Mouse (Mus musculus) urinary bladder, postnatal 36 days (tissue): Measurements from ENCODE around the gene Nfatc2.

Experiments used
- DNase-seq, 2 experiments: peaks; one replicate each; pipeline ENCODE4 v3.0.0; 2022; ENCODE audit warnings: low spot score in 2 of 2, mixed read lengths in 1 of 2

Nfatc2 gene

DNA sequence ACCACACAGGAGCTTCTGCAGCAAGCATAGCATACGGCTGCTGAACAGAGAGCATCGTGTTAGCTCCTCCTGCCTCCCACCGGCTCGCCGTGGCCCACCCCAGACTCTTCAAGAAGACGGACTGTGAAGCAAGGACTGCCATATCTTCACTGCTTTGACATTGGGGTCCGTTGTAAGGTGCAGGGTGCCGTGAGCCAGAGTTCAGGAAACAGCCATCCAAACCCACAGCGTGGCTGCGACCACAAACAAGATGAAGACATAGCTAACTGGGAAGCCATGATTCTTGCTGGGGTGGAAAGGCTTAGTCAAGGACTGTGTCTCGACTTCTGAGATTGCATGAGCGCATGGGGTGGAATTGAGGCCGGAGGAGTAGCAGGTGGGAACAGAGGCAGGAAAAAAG lies 111.5 kb downstream of the Nfatc2 start:
- no peak for DNase-seq

DNA sequence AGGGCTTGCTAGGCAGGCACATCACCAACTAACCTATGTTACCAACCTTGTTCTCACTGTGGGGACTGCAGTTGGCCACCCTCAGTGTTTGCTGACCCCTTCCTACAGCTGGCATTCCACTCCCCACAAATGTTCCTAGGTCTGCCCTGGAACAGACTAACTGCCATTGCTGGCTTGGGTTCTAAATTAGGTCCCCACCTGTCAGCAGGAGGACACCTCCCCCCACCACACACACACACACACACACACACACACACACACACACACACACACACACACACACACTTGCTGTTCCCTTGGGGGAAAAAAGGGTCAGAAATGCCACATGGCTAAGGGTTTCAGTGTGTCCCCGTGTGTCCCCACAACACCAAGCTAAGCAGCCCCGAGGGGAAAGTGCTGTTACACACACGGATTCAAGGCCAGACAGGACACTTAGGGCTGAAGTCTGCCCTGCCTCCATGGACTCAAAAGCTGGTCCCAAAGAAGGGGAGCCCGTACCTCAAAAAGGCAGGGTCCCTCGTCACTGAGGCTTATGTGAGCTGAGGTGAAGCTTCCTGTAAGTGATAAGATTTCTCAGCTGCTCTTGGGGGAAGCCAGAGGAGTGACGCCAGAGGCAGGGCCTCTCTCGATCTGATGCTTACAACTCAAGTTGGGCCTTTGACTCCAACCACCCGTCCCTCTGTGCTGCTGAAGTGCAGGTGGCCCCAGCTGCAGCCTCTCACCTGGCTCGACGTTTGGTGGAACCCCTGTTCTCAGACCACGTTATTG lies 113.1 kb downstream of the Nfatc2 start:
- no peak for DNase-seq

DNA sequence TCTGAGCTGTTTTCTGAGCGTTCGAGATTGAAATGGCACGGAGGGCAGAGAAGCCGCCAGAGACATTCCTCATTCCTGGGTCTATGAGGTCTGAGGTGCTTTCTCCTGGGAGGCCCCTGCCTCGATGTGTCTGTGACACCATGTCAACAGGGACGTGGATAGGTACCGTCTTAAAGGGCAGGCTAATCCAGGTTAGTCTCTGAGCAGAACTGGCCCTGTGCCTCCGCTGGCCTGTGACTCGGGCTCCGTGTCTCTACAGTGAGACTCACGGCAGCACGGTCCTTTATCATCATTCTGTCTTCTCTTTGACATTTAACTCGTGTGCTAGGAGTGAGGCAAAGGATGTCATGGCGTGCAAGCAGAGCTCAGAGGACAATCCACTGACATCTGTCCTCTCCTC lies 120.3 kb downstream of the Nfatc2 start:
- DNase-seq = no peak

DNA sequence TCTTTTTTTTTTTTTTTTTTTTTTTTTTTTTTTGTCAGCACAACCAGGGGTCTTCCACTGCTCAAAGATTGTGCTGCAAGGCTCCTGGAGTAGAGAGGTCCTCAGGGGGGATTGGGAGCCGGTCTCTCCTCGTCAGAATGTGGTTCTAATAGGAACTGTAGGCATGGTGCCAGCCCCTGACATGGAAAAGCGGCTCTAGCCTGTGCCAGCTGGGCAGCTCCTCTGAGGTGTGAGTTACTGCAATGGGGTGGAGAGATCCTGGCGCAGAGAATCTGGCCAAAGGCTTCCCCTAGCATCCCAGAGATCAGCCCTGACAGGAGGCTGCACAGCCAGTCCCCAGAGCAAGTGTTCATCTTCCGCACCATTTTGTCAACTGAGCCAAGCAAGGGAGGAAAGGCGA lies 120.8 kb downstream of the Nfatc2 start:
- no peak for DNase-seq

DNA sequence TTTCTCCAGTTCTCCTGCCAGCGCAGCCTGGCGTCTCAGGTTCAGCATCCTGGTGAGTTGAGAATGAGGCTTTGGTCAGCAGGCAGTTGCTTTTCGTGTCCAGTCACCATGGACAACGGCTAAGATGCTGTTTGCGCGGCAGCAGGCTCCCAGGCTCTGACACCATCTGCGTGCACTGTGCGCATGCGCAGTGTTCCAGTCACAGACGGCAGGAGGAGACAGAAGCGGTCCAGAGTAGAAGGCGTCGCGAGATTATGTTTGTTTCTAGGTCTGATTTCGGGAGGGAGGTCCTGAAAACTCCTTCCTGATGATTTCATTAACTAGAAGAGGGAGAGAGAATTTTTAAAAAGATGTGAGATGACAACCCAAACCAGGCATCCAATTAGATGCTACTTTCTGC lies 121.5 kb downstream of the Nfatc2 start:
- DNase-seq = no peak

DNA sequence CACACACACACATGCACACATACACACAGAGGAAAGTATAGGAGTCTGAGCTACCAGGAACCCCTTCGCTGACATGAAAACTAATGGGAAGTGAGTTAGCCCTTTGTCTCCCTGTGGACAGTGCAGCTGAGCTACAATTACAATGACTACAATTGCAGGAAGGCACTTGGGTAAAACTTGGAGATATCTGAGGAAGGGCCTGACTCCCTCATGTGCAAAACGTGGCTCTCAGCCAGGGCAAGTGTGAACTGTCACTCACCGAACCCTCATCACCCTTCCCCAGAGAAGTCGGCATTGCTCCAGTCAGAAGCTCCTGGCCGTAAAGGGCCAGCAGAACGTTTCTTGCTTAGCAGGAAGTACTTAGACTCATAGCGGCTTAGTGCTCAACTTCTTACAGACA lies 123.0 kb downstream of the Nfatc2 start:
- DNase-seq = no peak

DNA sequence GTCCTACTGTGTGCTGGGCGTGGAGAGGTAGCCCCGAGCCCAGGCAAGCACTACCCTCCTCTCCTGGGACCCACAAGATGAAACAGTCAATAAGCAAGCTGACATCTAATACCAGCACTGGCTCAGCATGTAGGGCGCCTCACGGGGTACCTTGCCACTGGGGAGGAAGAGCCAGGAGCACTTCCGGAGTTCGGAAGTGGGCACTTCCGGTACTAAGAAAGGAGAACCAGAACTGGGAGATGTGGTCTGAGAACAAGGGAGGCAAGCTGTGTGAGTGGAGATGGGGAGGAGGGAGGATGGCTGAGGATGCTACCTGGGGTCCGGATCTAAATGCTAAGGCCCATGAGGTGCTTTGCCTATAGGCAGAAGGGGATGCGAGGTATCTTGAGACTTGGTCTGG lies 128.0 kb downstream of the Nfatc2 start:
- no peak for DNase-seq

DNA sequence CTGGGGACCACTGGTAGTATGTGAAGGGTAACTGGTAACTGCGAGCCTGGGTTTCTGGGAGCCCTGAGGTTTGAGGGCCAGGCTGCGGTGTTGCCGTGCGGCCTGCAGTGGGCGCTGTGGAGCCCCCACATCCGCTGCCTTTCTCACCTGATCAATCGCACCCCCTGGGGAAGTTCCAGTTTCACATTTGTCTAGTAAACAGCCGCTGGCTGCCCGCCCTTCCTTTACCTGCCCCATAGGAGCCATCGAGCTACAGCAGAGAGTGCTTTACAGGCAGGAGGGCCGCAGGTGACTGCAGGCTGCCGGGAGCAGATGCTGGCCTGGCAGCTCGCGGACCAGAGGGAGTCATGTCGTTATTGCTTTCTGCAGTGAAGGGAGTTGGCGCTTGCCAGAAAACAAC lies 128.6 kb downstream of the Nfatc2 start:
- peak; percentile 59 to 66 for DNase-seq

DNA sequence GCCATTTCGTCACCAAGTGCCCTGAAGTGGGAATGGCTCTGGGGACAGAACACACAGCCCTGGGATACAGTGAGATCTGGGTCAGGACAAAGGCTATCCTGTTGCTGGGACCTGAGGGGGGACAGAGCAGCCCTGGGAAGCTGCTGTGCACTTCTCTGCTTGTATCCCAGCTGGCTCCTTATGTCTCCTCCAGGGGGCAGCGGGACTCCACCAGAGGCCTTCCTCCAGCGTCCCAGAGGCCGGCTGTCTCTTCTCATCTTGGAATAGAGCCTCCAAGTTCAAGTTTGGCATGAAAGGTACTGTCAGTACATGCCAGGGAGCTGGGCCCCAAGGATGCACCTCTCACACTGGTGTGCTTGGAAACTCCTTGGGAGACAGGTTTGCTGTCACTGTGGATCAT lies 132.4 kb downstream of the Nfatc2 start:
- DNase-seq = peak; percentile 66 to 77

DNA sequence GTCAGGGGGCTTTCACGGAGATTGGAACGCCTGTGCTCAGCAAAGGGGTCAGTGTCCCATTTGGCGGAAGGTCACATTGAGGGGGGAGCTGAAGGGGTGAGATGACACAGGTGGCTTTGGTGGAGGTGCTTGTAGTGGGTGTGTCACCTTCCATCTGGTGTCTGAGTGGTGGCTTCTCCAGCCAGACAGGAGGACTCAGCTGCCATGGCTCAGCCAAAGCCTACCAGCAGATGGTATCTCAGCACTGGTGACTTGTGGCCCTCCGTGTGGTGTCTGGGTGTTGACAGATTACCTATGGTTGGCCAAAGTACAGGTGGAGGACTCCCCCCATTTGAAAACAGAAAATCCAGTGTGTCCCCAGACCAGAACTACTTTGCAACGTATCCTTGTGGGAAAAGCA lies 134.3 kb downstream of the Nfatc2 start:
- DNase-seq = no peak

DNA sequence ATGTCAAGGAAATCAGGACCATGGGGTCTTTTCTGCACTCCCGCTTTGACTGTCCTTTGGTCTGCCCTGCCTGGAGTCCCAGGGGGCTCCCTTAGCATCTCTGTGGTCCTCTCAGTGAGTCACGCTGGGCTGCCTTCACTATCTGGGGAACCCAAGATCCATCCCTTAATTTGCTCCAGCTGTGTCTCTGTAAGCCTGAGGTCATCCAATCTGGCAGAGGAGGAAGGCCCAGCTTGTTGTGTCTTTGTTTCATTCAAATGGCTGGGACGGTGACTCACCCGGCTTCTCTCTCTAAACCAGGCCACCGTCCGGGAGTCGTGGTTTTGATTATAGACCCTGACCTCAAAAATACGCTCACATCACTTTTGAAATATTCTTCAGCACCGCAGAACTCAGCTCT lies 135.4 kb downstream of the Nfatc2 start:
- peak in 1 of 2 experiments; percentile 35 for DNase-seq

DNA sequence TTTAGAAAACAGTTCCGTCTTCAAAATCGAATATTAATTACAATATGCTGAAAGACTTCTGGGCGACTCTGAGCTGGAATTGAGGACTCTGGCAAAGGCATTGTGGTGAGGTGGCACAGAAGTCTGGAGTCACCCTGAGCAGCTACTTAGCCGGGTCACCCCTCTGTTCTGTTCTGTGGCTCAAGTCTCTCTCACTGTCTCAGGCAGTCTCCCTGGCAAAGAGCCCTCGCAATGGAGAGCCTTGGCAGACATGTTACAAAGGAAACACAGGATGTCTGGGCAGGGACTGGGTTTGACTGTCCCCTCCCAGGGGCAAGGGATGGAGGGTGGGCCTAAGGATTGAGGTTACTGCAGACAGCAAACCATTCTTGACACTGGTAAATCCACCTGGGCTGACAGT lies 135.8 kb downstream of the Nfatc2 start:
- no peak for DNase-seq

DNA sequence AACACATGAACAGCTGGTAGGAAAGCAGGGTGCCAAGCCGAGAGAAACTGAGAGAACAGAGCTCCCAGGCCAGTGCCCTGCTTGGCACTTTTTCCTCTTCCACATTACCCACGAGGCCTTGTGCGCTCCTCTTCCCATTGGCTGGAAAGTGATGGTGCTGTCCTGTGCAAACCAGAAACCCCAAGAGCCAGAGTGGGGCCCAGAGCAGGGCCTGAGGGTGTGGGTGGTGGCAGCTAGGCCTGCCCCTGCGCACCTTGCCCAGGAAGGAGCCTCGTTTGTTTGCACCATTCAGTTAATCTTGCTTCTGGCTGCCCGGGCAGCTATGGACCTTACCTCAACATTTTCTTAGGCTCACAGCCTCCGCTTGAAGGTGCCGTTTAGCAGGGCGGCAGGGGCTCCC lies 139.6 kb downstream of the Nfatc2 start:
- no peak for DNase-seq

DNA sequence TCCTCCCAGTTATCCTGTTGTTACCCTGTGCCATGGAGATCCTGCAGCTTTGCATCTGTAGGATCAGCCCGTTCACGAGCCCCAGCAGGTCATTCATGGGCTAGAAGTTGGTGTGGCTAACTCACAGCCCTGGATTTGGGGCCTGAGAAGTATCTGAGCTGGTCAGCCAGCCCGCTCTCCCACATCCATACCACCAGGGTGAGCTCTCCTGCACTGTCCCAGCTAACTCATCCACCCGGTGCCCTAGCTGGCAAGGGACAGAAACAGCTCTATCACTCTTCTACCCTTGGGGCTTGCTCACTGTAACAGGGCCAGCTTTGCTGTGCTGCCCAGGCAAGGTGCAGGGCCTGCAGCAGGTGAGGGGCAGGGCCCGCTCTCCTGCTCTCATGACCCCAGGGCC lies 141.8 kb downstream of the Nfatc2 start:
- DNase-seq = no peak

DNA sequence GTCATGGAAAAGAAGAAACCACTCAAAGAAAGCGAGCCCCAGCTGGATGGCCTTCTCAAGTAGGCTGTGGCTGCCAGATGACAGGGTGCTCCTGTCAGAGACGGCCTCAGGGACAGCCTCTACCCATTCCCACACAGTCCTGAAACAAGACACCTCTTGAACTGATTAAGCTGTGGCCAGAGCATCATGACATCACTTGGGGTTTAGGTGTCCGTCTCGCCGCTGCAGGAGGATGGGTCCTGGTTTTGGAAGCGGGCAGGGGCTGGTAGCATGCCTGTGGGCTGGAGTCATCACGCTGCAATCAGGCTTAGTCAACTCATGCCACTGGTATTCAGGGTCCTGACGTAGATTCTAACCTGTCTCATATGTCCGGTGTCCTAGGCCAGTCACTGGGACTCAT lies 142.9 kb downstream of the Nfatc2 start:
- no peak for DNase-seq

DNA sequence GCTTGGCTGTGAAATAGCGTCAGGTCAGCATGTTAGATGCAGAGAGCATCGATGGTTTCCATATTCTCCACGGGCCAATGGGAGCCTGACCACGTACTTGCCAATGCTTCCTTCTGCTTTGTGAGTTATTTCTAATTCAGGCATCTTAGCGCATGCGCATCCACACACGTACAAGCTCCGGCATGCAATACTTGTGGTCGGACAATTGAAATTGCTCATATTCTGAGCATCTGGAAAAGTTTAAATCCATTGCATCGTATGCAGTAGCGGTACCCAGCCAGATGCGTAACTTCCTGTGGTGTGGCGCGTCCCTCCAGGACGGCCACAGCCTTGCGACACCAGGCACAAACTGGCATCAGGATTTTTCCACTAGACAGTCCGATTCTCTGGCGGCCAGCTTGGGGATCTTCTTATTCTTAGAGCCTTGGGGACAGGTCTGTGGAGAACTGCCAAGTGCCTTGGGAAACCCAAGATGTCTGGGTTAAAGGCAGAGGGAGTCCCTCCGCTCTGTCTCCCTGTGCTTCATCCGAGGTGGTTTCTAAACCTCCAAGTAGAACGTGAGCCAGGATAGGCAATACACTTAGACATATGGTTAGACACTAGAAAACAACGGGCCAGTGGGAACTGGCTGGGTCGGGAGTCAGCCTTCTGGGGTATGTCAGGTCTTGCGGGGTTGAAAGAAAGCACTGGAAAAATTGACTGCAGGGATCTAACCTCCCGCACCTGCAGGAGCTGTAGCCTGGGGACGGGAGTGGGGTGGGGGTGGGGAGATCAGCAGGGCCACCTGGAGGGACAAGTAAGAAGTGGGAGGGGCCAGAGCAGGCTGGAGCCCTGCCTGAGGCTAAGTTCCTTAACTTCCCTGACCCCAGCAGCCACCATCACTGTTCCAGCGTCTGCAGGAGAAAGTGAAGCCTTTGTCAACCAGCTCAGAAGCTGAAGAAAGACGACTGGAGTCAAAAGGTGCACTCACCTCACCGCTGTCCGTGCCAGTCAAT lies 149.4 kb downstream of the Nfatc2 start:
- no peak for DNase-seq

DNA sequence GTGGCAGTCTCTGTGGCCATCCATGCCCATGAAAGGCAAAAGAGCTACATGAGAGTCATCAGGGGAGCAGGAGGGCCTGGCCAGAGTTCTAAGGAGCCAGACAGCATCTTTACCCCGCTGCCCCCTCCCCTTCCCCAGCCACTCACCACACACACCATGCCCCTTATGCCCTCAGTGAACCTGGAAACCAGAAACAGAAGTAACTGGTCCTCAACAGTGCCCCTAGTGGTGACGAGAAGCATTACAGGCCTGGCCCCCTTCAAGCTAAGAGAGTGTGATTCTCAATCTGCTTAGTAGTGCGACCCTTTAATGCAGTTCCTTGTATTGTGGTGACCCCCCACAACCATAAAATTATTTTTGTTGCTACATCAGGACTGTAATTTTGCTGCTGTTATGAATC lies 150.5 kb downstream of the Nfatc2 start:
- DNase-seq = no peak

DNA sequence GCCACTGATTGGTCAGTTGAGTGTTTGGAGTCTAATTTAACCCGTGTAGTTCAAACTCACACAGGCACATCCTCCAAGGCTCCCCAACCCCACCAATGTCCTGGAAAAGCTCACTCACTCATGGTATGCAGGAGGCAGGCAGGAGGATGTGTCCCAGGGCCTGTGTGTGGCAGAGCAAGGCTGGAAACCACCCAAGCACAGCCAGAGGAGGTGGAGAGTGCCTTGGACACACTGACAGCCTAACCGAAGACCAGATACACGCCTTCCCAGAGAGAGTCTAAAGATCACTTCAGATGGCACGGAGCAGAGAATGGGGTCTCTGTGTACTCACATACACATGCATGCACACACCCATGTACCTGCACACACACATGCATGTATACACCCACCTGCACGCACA lies 153.4 kb downstream of the Nfatc2 start:
- DNase-seq = no peak

DNA sequence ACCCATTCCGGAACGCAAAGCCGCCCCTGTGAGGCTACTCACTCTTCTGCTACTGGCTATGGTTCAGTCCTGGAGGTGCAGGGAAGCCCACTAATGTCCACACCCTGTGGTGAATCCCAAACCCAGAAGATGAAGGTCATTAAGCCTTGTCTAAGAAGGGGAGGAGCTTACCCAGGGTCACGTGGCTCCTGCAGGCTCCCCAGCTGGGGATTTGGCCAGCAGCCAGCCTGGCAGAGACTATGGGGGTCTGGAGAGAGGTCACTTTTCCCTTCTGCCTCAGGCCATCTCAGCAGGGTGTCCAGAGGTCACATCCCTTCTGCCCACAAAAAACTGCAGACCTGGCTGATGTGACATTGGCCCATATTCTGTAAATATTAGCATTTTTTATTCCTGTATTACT lies 153.9 kb downstream of the Nfatc2 start:
- no peak for DNase-seq

DNA sequence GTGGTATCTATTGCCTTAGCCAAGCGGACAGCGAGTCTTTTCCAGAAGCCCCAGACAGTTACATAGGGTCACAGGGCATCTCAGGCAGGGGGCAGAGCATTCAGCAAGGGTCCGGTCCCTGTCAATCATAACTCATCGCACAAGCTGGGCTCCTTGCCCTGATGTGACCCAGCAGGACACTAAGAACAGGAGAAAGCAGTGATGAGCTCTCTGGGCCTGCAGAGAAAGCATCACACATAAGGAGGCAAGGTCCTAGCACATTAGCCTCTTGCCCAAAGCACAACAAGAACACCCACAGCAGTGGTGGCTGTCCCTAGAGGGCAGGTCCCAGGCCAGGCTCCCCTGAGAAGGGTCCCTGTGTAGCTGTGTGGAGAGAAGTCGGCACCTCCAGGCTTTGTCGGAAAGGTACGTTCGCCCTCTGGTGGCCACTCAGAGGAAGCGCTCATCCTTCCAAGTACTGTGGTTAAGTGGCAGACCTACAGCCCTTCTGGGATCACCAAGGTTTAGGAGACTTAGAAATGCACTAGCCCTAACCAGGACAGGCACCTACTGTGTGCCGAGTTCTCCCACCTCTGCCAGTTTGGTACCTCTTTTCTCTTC lies 156.1 kb downstream of the Nfatc2 start:
- peak; percentile 18 to 32 for DNase-seq

DNA sequence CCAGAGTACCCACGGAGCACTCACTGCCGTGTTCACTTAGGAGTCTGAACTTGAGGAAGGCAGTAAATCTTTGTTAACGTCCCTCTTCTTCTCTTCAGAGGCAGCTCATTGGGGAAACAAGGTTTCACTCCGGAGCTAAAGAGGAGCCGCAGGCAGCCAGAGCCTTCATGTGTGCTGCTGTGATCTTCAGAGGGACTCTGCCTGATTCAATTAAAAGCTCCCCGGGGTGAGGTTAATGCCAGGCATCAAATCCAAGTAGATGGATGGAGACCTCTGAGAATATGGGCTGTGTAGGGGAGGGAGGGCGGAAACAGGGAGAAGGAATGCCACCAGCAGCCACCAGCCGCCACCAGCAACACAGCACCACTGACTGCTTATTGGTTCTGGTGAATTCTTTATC lies 157.3 kb downstream of the Nfatc2 start:
- no peak for DNase-seq

DNA sequence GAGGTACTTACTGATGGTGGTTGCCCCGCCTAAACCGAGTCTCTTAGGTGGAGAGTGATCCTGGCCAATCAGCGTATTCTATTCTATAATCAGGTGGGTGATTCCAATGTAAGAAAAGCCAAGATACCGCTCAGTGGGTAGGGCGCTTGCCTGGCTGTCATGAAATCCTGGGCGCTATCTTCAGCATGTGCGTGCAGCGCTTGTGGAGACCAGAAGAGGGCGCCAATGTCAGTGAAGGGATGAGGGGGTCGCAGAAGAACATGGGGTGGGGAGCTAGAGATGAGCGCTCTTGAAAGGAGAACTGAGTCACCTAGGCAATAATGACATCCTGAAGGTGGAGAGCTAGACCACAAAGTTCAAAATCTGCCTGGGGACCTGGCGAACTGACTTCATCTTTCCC lies 160.0 kb downstream of the Nfatc2 start:
- DNase-seq = no peak

DNA sequence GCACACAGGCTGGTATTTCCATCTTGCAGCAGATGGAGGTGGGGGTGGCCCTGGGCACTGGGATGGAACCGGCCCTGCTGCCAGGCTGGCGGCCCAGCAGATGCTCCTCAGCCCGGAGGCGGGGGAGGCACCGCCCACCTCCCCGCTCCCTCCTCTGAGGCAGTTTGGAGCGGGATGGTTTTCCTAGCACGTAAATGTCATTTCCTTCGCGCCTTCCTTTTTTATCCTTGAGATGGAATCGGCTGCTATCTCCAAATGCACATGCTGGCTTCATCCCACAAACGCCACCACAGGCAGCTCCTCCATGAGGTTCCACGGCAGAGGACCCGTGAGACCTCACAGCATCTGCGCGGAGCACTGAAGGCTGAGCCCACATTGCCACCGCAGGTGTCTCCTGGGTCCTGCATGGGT lies 160.5 kb downstream of the Nfatc2 start:
- no peak for DNase-seq
